Mouse (Mus musculus) midbrain, embryonic 10.5 days (tissue): ENCODE data around the gene Hacl1. TPM values are rescaled to one million over a fixed set of nuclear protein-coding genes. Genes with fewer than 3 reads are reported as not detected.
A peak's percentile ranks its signal among the peaks of the same experiment; 100 is the strongest.

Experiments
- DNase-seq: peaks from one replicate; pipeline ENCODE4 v3.0.0-alpha.2; 2017; ENCODE audit warnings: low spot score
- H3K27ac ChIP-seq: fragments of 300-500 bp; sonication (generic); replicated peaks from 2 replicates; pipeline ENCODE4 v1.5.1; 2016; ENCODE audit warnings: mild to moderate bottlenecking
- H3K27me3 ChIP-seq: fragments of 300-500 bp; sonication (generic); 2 replicates; pipeline ENCODE4 v1.6.1; 2016; ENCODE audit warnings: low read depth, mild to moderate bottlenecking; ENCODE audit not compliant: poor library complexity, severe bottlenecking
- H3K36me3 ChIP-seq: fragments of 300-500 bp; sonication (generic); 2 replicates; pipeline ENCODE4 v1.6.1; 2016; ENCODE audit warnings: mild to moderate bottlenecking, moderate library complexity
- H3K4me1 ChIP-seq: fragments of 300-500 bp; sonication (generic); 2 replicates; pipeline ENCODE4 v1.6.1; 2016
- H3K4me3 ChIP-seq: fragments of 300-500 bp; sonication (generic); 2 replicates; pipeline ENCODE4 v1.5.1; 2016; ENCODE audit warnings: mild to moderate bottlenecking, moderate library complexity
- H3K9me3 ChIP-seq: fragments of 300-500 bp; sonication (generic); replicated peaks from 2 replicates; pipeline ENCODE4 v1.6.1; 2016; ENCODE audit warnings: mild to moderate bottlenecking
- WGBS: fragments of 180-500 bp; shearing (Covaris S2); methylation state at CpG from one replicate; pipeline ENCODE4 v1.1.7; 2016; 5-methylcytosine and 5-hydroxymethylcytosine counted together
- polyA plus RNA-seq: library from polyadenylated mRNA; unstranded; fragments of >200 nt; fragmentation: Nextera tagmentation; extraction: Ambion mirVana; gene quantifications from 2 replicates; pipeline ENCODE4 v1.2.1, GENCODE M21; 2016

Hacl1 gene
- polyA plus RNA-seq, 1 experiment from 2014 or later = 9.5 TPM

- Histone ChIP-seq H3K9me3 (no peaks in the 10 kb centered on the region), H3K27me3 (no peaks in the 10 kb centered on the region), H3K4me1 (peaks cover 14% of the 10 kb centered on the region), H3K36me3 (no peaks in the 10 kb centered on the region), H3K4me3 (no peak overlapping the region), H3K27ac (no peak overlapping the region)
- 70% methylated on average over 3 of the region's 3 CpGs for whole genome bisulfite sequencing
- DNase-seq = no peak
Measured at GRCm38 (mm10) chr14:31644931-31645547, 4.0 kb upstream of the Hacl1 start.

- H3K27me3 ChIP-seq = no peaks in the 10 kb centered on the region
- no peaks in the 10 kb centered on the region for H3K36me3 ChIP-seq
- no peak overlapping the region for H3K4me3 ChIP-seq
- WGBS = 92% methylated on average over 5 of the region's 5 CpGs
- peaks cover 18% of the 10 kb centered on the region for H3K4me1 ChIP-seq
- no peak overlapping the region for H3K27ac ChIP-seq
- DNase-seq = no peak
- H3K9me3 ChIP-seq = no peaks in the 10 kb centered on the region
Measured at GRCm38 (mm10) chr14:31644183-31644830, 3.2 kb upstream of the Hacl1 start.

GRCm38 (mm10) chr14:31641506-31642155, 545 bp upstream of the Hacl1 start:
- DNase-seq = no peak
- Histone ChIP-seq H3K36me3 (no peaks in the 10 kb centered on the region), H3K9me3 (no peaks in the 10 kb centered on the region), H3K27ac (peak overlapping the region; percentile 89), H3K27me3 (no peaks in the 10 kb centered on the region), H3K4me1 (peaks cover 18% of the 10 kb centered on the region), H3K4me3 (peak overlapping the region; percentile 72)
- 76% methylated on average over 9 of the region's 9 CpGs for WGBS

GRCm38 (mm10) chr14:31640346-31640889, 668 bp downstream of the Hacl1 start, which contains the start of gene Gm49387:
Gene Gm49387, minus strand, starts transcription at chr14:31640878.
- Histone ChIP-seq H3K27ac (peak within 1 kb of the TSS; percentile 89), H3K9me3 (no peaks in the 10 kb centered on the region), H3K4me3 (peak within 1 kb of the TSS; percentile 72), H3K4me1 (peaks cover 18% of the 10 kb centered on the region), H3K27me3 (no peaks in the 10 kb centered on the region), H3K36me3 (no peaks in the 10 kb centered on the region)
- no peak for DNase-seq
- WGBS = 5% methylated on average over 26 of the region's 26 CpGs

GRCm38 (mm10) chr14:31630677-31631076, 10.4 kb downstream of the Hacl1 start:
- Histone ChIP-seq H3K27ac (no peak overlapping the region), H3K27me3 (no peaks in the 10 kb centered on the region), H3K4me3 (no peak overlapping the region), H3K9me3 (no peaks in the 10 kb centered on the region), H3K36me3 (no peaks in the 10 kb centered on the region), H3K4me1 (no peaks in the 10 kb centered on the region)
- DNase-seq = no peak
- WGBS = 65% methylated on average over 7 of the region's 7 CpGs

GRCm38 (mm10) chr14:31622748-31623147, 18.3 kb downstream of the Hacl1 start:
- Histone ChIP-seq H3K4me3 (no peak overlapping the region), H3K27me3 (no peaks in the 10 kb centered on the region), H3K27ac (no peak overlapping the region), H3K9me3 (no peaks in the 10 kb centered on the region), H3K36me3 (no peaks in the 10 kb centered on the region), H3K4me1 (no peaks in the 10 kb centered on the region)
- 88% methylated on average over 12 of the region's 12 CpGs for WGBS
- DNase-seq = no peak

GRCm38 (mm10) chr14:31620591-31621223, 20.4 kb downstream of the Hacl1 start:
- Histone ChIP-seq H3K4me1 (no peaks in the 10 kb centered on the region), H3K27me3 (no peaks in the 10 kb centered on the region), H3K9me3 (no peaks in the 10 kb centered on the region), H3K36me3 (no peaks in the 10 kb centered on the region), H3K4me3 (no peak overlapping the region), H3K27ac (no peak overlapping the region)
- WGBS = 82% methylated on average over 9 of the region's 9 CpGs
- DNase-seq = no peak

- Histone ChIP-seq H3K36me3 (no peaks in the 10 kb centered on the region), H3K27ac (no peak overlapping the region), H3K27me3 (no peaks in the 10 kb centered on the region), H3K9me3 (no peaks in the 10 kb centered on the region), H3K4me3 (no peak overlapping the region), H3K4me1 (no peaks in the 10 kb centered on the region)
- WGBS = 92% methylated on average over 3 of the region's 3 CpGs
- no peak for DNase-seq
Measured at GRCm38 (mm10) chr14:31617997-31618396, 23.1 kb downstream of the Hacl1 start.

- Histone ChIP-seq H3K4me3 (no peak overlapping the region), H3K27ac (no peak overlapping the region), H3K27me3 (no peaks in the 10 kb centered on the region), H3K4me1 (no peaks in the 10 kb centered on the region), H3K9me3 (no peaks in the 10 kb centered on the region), H3K36me3 (no peaks in the 10 kb centered on the region)
- 91% methylated on average over 9 of the region's 9 CpGs for WGBS
- no peak for DNase-seq
Measured at GRCm38 (mm10) chr14:31617204-31617603, 23.9 kb downstream of the Hacl1 start.

GRCm38 (mm10) chr14:31613671-31614070, 27.4 kb downstream of the Hacl1 start:
- WGBS = 89% methylated on average over 5 of the region's 5 CpGs
- Histone ChIP-seq H3K27me3 (no peaks in the 10 kb centered on the region), H3K4me1 (no peaks in the 10 kb centered on the region), H3K36me3 (no peaks in the 10 kb centered on the region), H3K9me3 (no peaks in the 10 kb centered on the region), H3K27ac (no peak overlapping the region), H3K4me3 (no peak overlapping the region)
- no peak for DNase-seq

GRCm38 (mm10) chr14:31611986-31612385, 29.1 kb downstream of the Hacl1 start:
- no peak overlapping the region for H3K27ac ChIP-seq
- no peak for DNase-seq
- H3K9me3 ChIP-seq = no peaks in the 10 kb centered on the region
- H3K36me3 ChIP-seq = no peaks in the 10 kb centered on the region
- 61% methylated on average over 4 of the region's 4 CpGs for WGBS
- no peaks in the 10 kb centered on the region for H3K27me3 ChIP-seq
- no peak overlapping the region for H3K4me3 ChIP-seq
- no peaks in the 10 kb centered on the region for H3K4me1 ChIP-seq

GRCm38 (mm10) chr14:31605514-31605913, 35.6 kb downstream of the Hacl1 start:
- Histone ChIP-seq H3K4me3 (no peak overlapping the region), H3K27ac (no peak overlapping the region), H3K4me1 (no peaks in the 10 kb centered on the region), H3K27me3 (no peaks in the 10 kb centered on the region), H3K9me3 (no peaks in the 10 kb centered on the region), H3K36me3 (no peaks in the 10 kb centered on the region)
- 57% methylated on average over 6 of the region's 6 CpGs for WGBS
- DNase-seq = no peak
